Mouse (Mus musculus) fat pad, adult 2 months (tissue): ENCODE results near the gene Nanos2.

Source experiments
- DNase-seq: peaks from one replicate; pipeline ENCODE4 v3.0.0-alpha.2; 2011; ENCODE audit warnings: low read depth, low spot score; ENCODE audit errors: extremely low read depth

The Nanos2 gene

GRCm38 (mm10) chr7:18987100-18987499 is at the start of gene Nanos2:
Gene Nanos2 (plus strand): TSS chr7:18987400.
- DNase-seq: no peak

DNA sequence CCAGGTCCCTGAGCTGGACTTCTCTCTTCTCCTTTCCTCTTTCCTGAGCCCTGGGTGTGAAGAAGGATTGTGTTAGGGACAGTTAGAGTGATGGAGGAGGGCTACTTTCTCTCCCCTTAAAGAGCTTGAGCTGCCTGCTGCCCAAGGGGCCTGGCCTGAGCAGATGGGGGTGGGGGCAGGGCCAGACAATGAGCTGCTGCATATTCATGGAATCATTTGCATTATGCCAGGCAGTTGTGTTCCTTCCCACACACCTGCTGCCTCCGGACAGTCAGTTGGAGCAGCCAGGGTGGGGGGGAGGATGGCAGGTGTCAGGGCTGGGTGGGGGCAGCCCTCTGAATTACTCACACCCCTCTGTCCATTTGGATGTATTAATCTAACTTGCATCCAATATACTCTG is 44.8 kb upstream of the Nanos2 start:
- no peak for DNase-seq

GRCm38 (mm10) chr7:18942815-18943214 is 44.4 kb upstream of the Nanos2 start:
- no peak for DNase-seq

DNA sequence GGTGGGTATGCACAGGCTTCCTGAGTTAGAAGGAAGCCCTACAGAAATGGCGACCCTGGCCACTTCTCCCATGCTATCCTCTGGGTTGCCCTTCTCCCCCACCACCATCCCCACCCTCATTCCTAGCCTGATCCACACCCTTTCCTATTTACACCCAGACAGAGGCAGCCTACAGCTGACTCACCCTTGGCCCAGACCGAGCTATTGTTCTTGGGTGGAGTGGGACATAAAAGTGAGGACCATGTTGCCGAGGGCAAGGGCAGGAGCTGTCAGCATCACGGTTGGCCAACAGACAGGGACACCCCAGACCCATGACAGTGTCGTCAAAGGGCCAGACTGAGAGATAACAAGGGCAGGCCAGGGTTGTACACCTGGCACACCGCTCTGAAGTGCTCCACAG is 39.0 kb upstream of the Nanos2 start:
- no peak for DNase-seq

DNA sequence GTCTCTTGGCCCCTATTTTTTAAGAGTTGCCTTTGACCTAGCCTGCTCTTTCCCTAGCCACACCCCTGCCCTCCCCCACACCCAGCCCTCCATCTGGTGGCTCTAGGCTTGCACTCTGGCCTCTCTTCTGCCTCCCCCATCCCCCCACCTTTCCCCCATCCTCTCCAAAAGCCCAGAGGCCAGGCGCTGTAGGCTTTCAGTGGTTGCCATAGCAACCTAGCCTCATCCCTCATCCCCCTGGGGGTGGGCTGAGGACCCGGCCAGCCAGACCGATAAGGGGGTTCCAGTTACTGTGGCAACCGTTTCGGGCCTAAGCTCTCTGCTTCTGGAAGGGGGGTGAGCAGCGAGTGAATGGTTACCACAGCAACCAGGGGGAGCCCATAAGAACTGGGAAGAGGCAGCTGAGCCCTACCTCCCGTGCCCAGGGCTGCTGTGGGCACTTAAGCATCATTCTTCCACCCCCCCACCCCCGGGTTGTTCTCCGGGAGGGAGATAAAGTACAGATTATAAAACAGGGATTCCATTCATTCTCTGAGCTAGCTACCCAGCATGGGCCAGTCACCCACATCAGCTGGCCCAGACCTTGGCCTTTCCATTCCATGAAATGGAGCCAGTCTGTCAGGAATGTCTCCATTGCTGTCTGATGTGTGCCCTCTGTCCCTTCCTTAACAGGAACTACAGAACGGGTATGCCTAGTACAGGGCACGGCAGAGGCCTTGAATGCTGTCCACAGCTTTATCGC is 37.2 kb upstream of the Nanos2 start:
- DNase-seq: no peak

DNA sequence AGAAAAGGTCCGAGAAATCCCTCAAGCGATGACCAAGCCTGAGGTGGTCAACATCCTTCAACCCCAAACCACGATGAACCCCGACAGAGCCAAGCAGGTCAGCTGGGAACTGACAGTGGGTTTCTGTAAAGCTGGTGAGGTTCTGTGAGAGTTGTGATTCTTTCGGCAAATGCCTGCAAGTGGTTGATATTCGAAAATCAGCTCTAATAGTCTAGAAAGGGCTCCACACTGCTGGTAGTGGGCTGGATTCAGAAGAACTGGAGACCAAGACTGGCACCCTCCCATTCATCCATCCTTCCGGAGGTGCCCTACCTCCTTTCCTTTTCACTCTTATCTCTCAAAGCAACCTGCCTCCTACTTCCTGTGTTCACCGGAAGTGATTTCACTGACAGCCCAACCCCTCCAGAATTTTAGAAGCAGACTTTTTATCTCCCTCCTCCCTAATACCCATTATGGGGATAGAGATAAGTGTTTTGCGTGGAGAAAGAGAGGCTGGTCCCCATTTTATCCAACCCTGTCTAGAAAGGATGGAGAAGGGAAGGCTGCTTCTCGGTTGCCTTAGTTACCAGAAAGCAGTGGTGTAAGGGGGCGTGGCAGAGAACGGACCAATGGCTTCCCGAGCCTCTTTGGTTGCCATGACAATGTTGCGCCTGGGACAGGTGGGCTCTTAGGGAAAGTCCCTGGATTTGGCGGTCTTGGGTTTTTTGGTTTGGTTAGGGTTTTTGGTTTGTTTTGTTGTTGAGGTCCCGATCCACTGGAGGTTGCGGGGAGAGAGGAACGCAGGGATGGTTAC is 36.5 kb upstream of the Nanos2 start:
- no peak for DNase-seq

DNA sequence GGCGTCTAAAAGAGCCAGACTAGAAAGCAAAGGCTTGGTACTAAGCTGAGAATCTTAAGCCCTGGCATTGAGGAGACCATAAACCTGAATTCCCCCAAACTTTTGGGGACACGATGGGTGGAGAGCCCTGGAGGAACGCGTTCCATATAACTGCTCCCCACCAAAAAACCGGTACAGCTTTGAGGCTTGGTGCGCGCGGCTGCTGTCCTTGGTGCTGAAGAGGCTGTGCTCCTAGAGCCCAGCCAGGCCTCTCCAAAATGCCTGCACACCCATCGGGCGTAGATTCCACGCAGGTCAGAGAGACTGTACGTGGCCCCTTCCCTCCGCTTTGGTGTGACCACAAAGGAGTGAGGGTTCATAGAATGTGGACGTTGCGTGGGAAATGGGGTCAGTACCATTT is 35.8 kb upstream of the Nanos2 start:
- no peak for DNase-seq

GRCm38 (mm10) chr7:18957569-18958383 is 29.4 kb upstream of the Nanos2 start:
- no peak for DNase-seq

DNA sequence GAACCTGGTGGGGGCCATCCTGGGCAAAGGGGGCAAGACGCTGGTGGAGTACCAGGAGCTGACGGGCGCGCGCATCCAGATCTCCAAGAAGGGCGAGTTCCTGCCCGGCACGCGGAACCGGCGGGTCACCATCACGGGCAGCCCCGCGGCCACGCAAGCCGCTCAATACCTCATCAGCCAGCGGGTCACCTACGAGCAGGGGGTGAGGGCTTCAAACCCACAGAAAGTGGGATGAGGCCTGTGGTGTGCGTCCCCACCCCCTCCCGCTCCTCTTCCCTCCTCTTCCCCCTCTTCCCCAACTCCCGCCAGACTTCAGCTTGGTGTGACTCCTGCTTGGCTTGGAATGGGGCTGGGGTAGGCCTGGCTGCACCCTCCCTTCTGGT is 28.8 kb upstream of the Nanos2 start:
- no peak for DNase-seq

GRCm38 (mm10) chr7:18959446-18959845 is 27.8 kb upstream of the Nanos2 start:
- DNase-seq: no peak

- DNase-seq: no peak
Observed at GRCm38 (mm10) chr7:18962171-18962792, 24.9 kb upstream of the Nanos2 start.

- no peak for DNase-seq
Observed at GRCm38 (mm10) chr7:18962795-18963194, 24.4 kb upstream of the Nanos2 start.

- DNase-seq: no peak
Observed at GRCm38 (mm10) chr7:18963294-18963843, 23.8 kb upstream of the Nanos2 start.

DNA sequence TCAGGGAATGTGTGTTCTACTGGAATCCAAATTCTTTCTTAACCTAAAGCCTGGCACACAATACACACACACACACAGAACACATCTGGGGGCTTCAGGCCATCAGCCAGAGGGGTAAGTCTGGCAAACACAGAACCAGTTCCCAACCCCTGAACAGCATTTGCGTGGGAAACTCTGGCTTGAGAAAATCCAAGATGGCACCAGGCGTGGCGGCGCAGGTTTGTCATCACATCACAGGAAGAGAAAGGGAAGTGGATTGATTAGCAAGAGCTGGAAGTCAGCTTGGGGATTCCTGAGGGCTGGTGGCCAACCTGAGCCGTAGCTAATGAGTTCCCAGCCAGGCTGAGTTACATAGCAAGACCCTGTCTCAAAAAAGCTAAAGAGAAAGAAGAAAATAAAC is 21.9 kb upstream of the Nanos2 start:
- no peak for DNase-seq

DNA sequence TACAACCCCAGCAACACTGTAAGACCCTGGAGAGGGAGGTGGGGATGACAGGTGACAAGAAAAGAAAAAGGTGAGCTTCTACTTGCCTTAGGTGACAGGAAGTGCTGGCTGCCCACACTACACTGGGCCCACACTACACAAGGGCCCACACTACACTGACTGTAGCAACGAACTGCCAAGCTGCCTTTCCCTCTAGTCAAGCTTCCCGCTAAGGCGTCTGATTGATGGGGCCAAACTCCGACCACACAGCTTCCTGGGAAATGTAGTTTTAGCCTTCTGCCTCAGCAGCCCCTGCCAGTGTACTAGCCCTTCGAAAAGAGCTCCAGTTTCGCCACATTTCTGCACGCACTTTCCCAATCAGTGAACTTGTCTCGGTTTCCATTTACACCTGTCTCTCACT is 19.6 kb upstream of the Nanos2 start:
- no peak for DNase-seq

- DNase-seq: no peak
Observed at GRCm38 (mm10) chr7:18970956-18971355, 16.2 kb upstream of the Nanos2 start.

DNA sequence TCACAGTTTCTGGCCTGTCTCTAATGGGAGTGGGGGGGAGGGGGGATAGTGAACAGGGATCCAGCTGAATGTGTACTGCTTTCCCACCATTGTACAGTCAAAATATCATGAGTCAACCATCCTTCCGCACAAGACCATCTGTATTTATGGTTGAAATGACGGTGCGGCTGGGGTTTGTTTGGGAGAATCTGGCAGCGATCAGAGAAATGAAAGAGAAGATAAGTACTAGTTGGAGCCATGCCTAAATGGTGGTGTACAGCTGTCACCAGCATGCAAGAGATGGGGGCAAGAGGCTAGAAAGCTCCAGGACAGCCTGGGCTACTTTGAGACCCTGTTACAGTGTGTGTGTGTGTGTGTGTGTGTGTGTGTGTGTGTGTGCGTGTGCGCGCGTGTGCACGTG is 8.8 kb upstream of the Nanos2 start:
- DNase-seq: no peak

DNA sequence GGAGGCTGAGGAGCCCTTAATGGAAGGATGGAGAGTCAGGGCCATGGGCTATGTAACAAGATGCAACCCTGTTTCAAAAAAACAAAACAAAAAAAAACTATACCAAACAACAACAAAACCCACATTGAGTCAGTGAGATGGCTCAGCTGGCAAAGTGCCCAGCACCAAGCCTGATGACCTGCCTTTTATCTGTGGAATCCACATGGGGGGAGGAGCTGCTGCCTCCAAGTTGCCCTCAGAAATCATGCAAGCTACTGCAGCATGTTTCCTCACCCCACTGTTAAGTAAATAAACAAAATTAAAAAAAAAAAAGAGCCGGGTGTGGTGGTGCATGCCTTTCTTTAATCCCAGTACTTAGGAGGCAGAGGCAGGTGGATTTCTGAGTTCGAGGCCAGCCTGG is 697 bp upstream of the Nanos2 start:
- no peak for DNase-seq

DNA sequence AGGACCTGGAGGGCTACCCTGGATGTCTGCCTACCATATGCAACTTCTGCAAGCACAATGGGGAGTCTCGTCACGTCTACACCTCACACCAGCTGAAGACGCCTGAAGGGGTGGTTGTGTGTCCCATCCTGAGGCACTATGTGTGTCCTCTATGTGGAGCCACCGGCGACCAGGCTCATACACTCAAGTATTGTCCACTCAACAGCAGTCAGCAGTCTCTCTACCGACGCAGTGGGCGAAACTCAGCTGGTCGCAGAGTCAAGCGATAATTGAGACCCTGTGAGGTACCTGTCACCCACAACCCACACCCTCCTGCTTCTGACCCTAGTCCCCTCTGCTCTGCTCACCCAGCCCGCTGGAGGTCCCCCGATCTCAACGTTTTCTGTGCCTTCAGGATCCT is 547 bp downstream of the Nanos2 start:
- no peak for DNase-seq

GRCm38 (mm10) chr7:18988780-18989179 is 1.6 kb downstream of the Nanos2 start:
- no peak for DNase-seq

DNA sequence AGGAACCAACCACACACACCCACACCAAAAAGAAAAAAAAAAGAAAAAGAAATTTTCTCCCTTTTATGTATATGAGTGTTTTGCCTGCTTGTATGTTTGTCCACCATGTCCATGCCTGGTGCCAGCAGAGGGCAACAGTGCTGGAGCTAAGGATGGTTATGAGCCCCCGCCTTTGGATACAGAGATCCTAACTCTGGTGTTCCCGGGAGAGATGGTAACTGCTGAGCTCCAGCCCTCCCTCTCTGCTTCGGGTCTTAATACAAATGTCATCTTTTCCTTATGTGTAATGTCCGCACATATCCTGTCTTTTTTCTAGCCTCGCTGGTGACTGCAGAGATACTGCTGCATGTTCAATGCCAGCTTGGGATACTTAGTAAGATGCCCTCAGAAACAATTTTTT is 2.8 kb downstream of the Nanos2 start:
- DNase-seq: no peak
